Mouse (Mus musculus): ENCODE data around the gene Car11. TPM values are rescaled to one million over a fixed set of nuclear protein-coding genes. Genes with fewer than 3 reads are reported as not detected.

The Car11 gene
- polyA plus RNA-seq, 1 experiment from 2014 or later: 5.8 TPM

DNA sequence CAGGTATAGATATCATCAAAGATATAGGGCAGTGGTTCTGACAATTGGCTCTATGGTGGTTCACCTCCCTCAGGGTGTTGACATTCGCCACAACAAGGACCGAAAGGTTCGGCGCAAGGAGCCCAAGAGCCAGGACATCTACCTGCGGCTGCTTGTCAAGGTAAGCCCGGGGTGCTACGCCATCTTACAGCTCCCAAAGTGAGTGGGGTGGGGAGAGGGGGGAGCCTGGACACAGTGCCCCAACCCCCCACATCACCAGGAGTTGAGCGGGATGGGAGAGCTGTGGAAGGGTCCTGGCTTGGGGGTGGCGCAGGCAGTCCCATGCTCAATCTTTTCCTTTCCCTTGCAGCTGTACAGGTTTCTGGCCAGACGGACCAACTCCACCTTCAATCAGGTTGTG is 19.5 kb downstream of the Car11 start:
- H3K4me2 ChIP-seq: peak overlapping the region; percentile 92
- ATAC-seq (ENCODE audit: insufficient number of reproducible peaks, low FRiP score): no peak
- peak overlapping the region; percentile 95 for H3K4me3 ChIP-seq
- H3K4me1 ChIP-seq (replicated peaks): peaks cover 42% of the 10 kb centered on the region
- H3K36me3 ChIP-seq: peaks cover 52% of the 10 kb centered on the region
- H3K27ac ChIP-seq (ENCODE audit: poor library complexity, severe bottlenecking): no peak overlapping the region
- WGBS: 83% methylated on average over 10 of the region's 10 CpGs
- no peaks in the 10 kb centered on the region for H3K9me3 ChIP-seq (replicated peaks)
- H3K27me3 ChIP-seq (replicated peaks): no peaks in the 10 kb centered on the region
- H3K9ac ChIP-seq: peak overlapping the region; percentile 97

DNA sequence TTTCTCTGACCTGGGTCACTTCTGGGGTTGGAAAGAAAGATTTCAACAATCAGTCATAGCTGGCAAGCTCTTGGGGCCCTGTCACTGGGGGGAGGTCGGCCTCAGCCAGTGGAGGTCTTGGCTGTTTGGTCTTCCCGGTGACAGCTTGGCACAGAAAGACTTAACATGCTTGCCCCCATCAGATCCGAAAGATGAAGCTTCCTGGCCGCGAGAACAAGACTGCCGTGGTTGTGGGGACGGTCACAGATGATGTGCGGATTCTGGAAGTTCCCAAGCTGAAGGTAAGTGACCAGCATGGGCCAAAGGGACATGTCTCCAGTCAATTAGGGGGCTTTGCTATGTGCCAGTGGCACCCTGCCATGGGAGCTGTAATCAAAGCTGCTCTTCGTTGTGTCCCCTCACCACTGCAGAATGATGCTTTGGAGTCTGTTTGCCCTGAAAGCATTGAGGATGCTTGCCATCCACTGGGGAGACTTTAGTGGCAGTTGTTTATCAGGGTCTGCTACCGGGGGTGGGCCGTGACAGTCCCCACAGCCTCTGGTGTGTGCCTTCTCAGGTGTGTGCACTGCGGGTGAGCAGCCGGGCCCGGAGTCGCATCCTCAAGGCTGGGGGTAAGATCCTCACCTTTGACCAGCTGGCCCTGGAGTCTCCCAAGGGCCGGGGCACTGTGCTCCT is 20.2 kb downstream of the Car11 start:
- Histone ChIP-seq H3K4me3 (peak overlapping the region; percentile 95; the same call in 1 of the 2 replicates), H3K27ac (ENCODE audit: poor library complexity, severe bottlenecking) (no peak overlapping the region), H3K9ac (peak overlapping the region; percentile 97; the same call in 1 of the 2 replicates), H3K36me3 (peaks cover 59% of the 10 kb centered on the region), H3K27me3 (replicated peaks) (no peaks in the 10 kb centered on the region), H3K9me3 (replicated peaks) (no peaks in the 10 kb centered on the region), H3K4me2 (peak overlapping the region; percentile 92), H3K4me1 (replicated peaks) (peaks cover 37% of the 10 kb centered on the region)
- ATAC-seq (ENCODE audit: insufficient number of reproducible peaks, low FRiP score): no peak
- WGBS: 89% methylated on average over 15 of the region's 16 CpGs

DNA sequence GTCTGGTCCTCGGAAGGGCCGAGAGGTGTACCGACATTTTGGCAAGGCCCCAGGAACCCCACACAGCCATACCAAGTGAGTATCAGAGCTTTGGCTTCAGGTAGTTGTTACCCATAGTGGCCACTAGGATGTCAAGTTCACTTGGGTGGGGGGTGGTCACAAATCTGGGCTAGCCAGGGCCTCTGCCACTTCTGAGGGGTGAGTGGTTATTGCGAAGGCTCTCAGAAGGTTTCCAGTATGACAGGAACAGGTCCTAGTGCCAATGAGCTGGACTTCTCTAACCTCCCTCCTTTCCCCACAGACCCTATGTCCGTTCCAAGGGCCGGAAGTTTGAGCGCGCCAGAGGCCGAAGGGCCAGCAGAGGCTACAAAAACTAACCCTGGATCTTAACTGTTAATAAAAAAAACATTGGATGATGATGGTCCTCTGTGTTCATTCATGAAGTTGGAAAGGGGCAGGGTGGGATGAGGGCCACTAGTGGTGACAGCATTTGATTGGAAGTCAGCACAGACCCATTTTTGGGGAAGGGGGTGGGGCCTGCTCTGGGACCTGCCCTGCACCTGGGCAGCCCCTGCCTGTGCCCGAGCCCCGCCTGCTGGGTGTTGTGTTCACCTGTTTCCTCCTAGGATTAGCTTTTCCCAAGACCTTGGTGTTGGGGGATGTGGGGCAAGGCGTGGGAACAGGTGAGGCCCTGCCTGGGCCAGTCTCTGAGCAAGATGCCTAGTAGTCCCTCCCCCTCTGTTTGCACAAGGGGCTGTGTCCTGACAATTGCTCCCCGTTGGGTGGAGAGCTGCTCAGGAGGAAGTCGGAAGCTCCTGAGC is 21.0 kb downstream of the Car11 start, which contains the start of gene Fam83e:
TSS of gene Fam83e (plus strand) at position 800 of the 821 bp plus-strand sequence.
- Histone ChIP-seq H3K27ac (ENCODE audit: poor library complexity, severe bottlenecking) (no peak within 1 kb of the TSS), H3K36me3 (peaks cover 67% of the 10 kb centered on the region), H3K9me3 (replicated peaks) (no peaks in the 10 kb centered on the region), H3K9ac (no peak within 1 kb of the TSS), H3K4me1 (replicated peaks) (peaks cover 33% of the 10 kb centered on the region), H3K4me3 (no peak within 1 kb of the TSS), H3K4me2 (no peak within 1 kb of the TSS; the same call in 1 of the 2 replicates), H3K27me3 (replicated peaks) (no peaks in the 10 kb centered on the region)
- no peak for ATAC-seq (ENCODE audit: insufficient number of reproducible peaks, low FRiP score)
- WGBS: 78% methylated on average over 14 of the region's 14 CpGs

DNA sequence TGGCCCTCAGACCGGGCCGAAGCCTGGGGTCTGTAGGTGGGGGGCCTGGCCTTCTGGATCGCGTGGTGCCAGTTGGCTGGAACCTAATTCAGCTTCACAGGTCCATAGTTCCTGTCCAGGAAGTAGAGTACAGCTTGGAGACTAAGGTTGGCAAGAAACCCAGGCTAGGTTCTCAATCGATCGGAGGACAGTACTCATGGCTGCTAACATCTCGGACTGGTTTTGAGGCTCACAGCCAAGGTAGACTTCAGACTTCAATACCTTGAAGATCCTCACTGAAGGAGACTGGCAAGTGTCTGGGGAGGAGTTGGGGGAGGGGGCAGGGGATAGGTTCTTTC is 21.6 kb downstream of the Car11 start:
- Histone ChIP-seq H3K36me3 (peaks cover 68% of the 10 kb centered on the region), H3K4me2 (no peak overlapping the region), H3K27ac (ENCODE audit: poor library complexity, severe bottlenecking) (no peak overlapping the region), H3K9ac (no peak overlapping the region), H3K4me1 (replicated peaks) (peaks cover 27% of the 10 kb centered on the region), H3K4me3 (no peak overlapping the region), H3K27me3 (replicated peaks) (no peaks in the 10 kb centered on the region), H3K9me3 (replicated peaks) (no peaks in the 10 kb centered on the region)
- 85% methylated on average over 7 of the region's 7 CpGs for WGBS
- ATAC-seq (ENCODE audit: insufficient number of reproducible peaks, low FRiP score): no peak

DNA sequence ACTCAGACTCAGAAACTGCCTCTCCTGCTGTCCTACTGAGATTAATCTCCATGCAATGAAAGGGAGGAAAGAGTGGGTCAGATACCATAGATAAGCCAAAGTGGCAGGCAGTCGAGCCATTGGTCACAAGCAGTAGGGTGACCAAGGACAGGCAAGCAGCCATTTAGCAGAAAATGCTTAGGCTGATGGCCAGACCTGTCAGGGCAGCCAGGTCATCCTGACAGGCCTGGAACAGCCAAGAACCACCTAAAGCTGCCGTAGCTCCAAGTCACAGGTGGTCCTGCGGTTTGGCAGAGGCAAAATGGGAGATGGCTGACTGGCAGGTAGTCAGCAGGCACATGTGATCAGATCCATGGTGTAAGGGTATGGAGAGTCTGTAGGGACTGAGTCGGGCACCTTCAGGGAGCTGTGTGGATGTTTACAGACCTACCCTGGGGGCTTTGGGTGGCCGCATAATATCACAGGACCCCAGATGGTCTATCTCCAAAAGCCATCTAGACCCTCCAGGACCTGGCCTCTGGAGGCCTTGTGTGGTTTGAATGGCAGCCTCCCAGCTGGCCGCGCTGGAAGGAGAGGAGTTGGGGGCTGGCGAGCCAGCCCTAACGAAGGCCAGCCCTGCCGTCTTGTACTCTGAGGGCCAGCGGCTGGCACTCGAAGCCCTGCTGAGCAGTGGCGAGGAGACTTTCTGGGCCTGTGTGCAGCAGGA is 22.2 kb downstream of the Car11 start:
- H3K9ac ChIP-seq: no peak overlapping the region
- 74% methylated on average over 13 of the region's 13 CpGs for WGBS
- no peak overlapping the region for H3K27ac ChIP-seq (ENCODE audit: poor library complexity, severe bottlenecking)
- peaks cover 73% of the 10 kb centered on the region for H3K36me3 ChIP-seq
- peaks cover 21% of the 10 kb centered on the region for H3K4me1 ChIP-seq (replicated peaks)
- ATAC-seq (ENCODE audit: insufficient number of reproducible peaks, low FRiP score): no peak
- no peak overlapping the region for H3K4me3 ChIP-seq
- no peaks in the 10 kb centered on the region for H3K27me3 ChIP-seq (replicated peaks)
- H3K4me2 ChIP-seq: no peak overlapping the region
- no peaks in the 10 kb centered on the region for H3K9me3 ChIP-seq (replicated peaks)

DNA sequence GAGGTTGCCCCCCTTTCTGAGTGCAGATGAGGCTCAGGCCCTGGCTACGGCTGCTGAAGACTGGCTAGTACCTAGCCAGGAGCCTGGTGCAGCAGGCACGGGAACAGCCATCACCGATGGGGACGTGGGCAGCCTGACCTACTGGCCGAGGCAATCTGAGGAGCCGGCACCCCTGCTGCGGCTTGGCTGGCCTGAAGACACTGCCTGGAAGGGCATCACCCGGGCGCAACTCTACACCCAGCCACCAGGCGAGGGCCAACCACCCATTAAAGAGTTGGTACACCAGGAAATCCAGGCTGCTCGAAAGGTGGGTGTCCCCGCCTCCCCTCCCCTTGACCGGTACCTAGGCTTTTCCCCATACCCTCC is 22.7 kb downstream of the Car11 start:
- Histone ChIP-seq H3K4me1 (replicated peaks) (peaks cover 17% of the 10 kb centered on the region), H3K4me2 (no peak overlapping the region), H3K27me3 (replicated peaks) (no peaks in the 10 kb centered on the region), H3K9ac (no peak overlapping the region), H3K9me3 (replicated peaks) (no peaks in the 10 kb centered on the region), H3K27ac (ENCODE audit: poor library complexity, severe bottlenecking) (no peak overlapping the region), H3K36me3 (peaks cover 77% of the 10 kb centered on the region), H3K4me3 (no peak overlapping the region)
- no peak for ATAC-seq (ENCODE audit: insufficient number of reproducible peaks, low FRiP score)
- 83% methylated on average over 13 of the region's 13 CpGs for WGBS

DNA sequence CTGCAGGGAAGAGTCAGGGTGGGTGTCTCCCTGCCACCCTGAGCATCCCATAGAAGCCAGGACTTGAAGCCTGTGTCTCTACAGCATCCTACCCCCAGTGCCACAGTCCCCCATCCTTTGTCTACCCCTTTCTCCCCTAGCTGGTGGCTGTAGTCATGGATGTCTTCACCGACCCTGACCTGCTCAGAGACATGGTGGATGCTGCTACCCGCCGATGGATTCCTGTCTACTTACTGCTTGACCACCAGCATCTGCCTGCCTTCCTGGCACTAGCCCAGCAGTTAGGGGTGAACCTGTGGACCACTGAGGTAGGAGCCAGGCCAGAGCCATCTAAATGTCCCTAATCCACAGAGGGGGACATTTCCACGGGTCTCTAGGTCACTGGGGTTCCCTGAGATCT is 23.7 kb downstream of the Car11 start:
- no peak overlapping the region for H3K4me2 ChIP-seq
- WGBS: 95% methylated on average over 4 of the region's 4 CpGs

DNA sequence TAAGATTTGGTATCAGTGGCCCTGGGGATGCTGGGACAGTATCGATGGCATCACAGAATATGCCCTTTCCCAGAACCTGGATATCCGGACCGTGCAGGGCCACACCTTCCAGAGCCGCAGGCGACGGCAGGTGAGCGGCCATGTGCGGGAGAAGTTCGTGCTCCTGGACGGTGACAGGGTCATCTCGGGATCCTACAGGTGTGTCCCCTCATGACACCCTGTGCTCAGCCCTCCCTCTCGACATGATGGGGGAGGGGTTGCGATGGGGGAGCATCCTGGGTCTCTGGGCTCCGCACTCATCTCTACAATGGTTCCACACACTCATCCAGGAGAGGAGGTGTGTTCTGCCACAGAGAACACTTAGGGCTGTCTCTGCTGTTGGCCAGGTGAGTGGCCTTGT is 24.1 kb downstream of the Car11 start:
- Histone ChIP-seq H3K9me3 (replicated peaks) (no peaks in the 10 kb centered on the region), H3K4me1 (replicated peaks) (peaks cover 15% of the 10 kb centered on the region), H3K36me3 (peaks cover 80% of the 10 kb centered on the region), H3K9ac (no peak overlapping the region), H3K27me3 (replicated peaks) (no peaks in the 10 kb centered on the region), H3K4me2 (no peak overlapping the region), H3K27ac (ENCODE audit: poor library complexity, severe bottlenecking) (no peak overlapping the region), H3K4me3 (no peak overlapping the region)
- WGBS: 91% methylated on average over 14 of the region's 14 CpGs
- ATAC-seq (ENCODE audit: insufficient number of reproducible peaks, low FRiP score): no peak

More for the DNA sequence above, 23.7 kb downstream of the Car11 start:
- Histone ChIP-seq H3K9me3 (replicated peaks) (no peaks in the 10 kb centered on the region), H3K36me3 (peaks cover 79% of the 10 kb centered on the region), H3K4me1 (replicated peaks) (peaks cover 17% of the 10 kb centered on the region), H3K27me3 (replicated peaks) (no peaks in the 10 kb centered on the region), H3K27ac (ENCODE audit: poor library complexity, severe bottlenecking) (no peak overlapping the region), H3K4me3 (no peak overlapping the region), H3K9ac (no peak overlapping the region)
- no peak for ATAC-seq (ENCODE audit: insufficient number of reproducible peaks, low FRiP score)

DNA sequence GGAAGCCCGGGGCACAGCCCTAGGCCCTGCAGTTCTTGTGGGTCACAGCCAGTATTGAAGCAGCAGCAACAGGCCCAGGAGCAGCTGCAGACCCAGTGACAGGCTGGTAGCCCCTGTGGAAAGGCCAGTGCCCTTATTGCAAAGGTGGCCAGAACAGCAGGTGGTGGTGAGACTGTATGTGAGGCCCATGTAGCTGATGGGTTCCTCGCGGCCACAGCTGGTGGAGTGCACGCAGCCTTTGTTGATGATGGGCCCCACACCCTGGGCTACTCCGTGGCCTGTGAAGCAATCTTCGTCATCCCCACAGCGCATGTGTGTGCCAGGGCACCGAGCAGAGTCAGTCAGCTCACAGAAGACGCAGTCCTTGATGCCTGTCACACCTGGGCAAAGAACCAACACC is 25.5 kb downstream of the Car11 start:
- H3K27ac ChIP-seq (ENCODE audit: poor library complexity, severe bottlenecking): no peak overlapping the region
- H3K4me3 ChIP-seq: no peak overlapping the region
- peaks cover 69% of the 10 kb centered on the region for H3K36me3 ChIP-seq
- H3K9ac ChIP-seq: peak overlapping the region; percentile 32; the same call in 1 of the 2 replicates
- H3K27me3 ChIP-seq (replicated peaks): no peaks in the 10 kb centered on the region
- no peaks in the 10 kb centered on the region for H3K9me3 ChIP-seq (replicated peaks)
- H3K4me2 ChIP-seq: no peak overlapping the region
- no peak for ATAC-seq (ENCODE audit: insufficient number of reproducible peaks, low FRiP score)
- H3K4me1 ChIP-seq (replicated peaks): 0 out of 2 replicates have a peak, but pooled peaks cover 5% of the 10 kb centered on the region
- WGBS: 90% methylated on average over 9 of the region's 9 CpGs

DNA sequence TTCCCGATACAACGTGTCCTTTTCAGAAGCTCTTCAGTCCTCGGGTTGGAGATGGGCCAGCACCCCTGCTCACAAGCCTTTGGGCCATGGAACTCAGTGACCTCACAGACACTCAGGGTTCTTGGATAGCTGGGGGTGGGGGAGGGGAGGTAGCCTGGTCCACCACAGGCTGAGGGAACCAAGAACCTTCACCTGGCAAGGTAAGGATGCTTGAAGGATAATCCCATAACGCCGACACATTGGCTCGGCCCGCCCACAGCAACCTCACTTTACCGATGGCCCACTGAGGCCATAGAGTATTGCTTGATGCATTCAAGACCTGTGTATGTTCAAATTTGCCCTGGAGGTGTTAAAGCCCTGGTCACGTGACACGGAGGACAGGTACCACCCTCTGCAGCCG is 26.1 kb downstream of the Car11 start, which contains the start of gene Spaca4:
TSS of gene Spaca4 (minus strand) at position 101 of the 400 bp plus-strand sequence.
- Histone ChIP-seq H3K27me3 (replicated peaks) (no peaks in the 10 kb centered on the region), H3K27ac (ENCODE audit: poor library complexity, severe bottlenecking) (no peak within 1 kb of the TSS), H3K4me1 (replicated peaks) (peaks cover 9% of the 10 kb centered on the region), H3K4me2 (no peak within 1 kb of the TSS), H3K4me3 (no peak within 1 kb of the TSS), H3K9me3 (replicated peaks) (no peaks in the 10 kb centered on the region), H3K36me3 (peaks cover 64% of the 10 kb centered on the region), H3K9ac (peak within 1 kb of the TSS; percentile 32; the same call in 1 of the 2 replicates)
- ATAC-seq (ENCODE audit: insufficient number of reproducible peaks, low FRiP score): no peak
- WGBS: 89% methylated on average over 11 of the region's 11 CpGs

DNA sequence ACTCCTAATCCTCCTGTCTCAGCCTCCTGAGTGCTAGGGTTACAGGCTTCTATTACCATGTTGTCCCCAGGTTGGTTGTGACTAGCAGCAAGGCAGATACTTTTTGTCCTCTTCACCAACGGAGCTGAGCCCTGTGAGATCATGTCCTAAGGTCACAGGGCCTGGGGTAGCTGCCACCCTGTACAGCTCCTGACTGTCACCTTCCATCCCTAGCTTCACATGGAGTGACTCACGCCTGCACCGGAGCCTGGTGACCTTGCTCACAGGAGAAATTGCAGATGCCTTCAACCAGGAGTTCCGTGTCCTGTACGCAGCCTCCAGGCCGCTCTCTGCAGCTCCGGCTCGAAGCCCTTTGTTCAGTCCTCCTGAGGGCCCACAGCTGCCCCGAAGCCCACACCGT is 26.8 kb downstream of the Car11 start:
- no peak overlapping the region for H3K9ac ChIP-seq
- no peaks in the 10 kb centered on the region for H3K27me3 ChIP-seq (replicated peaks)
- H3K4me2 ChIP-seq: no peak overlapping the region
- no peak overlapping the region for H3K4me3 ChIP-seq
- no peaks in the 10 kb centered on the region for H3K9me3 ChIP-seq (replicated peaks)
- H3K36me3 ChIP-seq: peaks cover 57% of the 10 kb centered on the region
- H3K4me1 ChIP-seq (replicated peaks): peaks cover 13% of the 10 kb centered on the region
- no peak for ATAC-seq (ENCODE audit: insufficient number of reproducible peaks, low FRiP score)
- WGBS: 87% methylated on average over 10 of the region's 10 CpGs
- H3K27ac ChIP-seq (ENCODE audit: poor library complexity, severe bottlenecking): no peak overlapping the region

Data from heart, embryonic 12.5 days (tissue).